Mouse (Mus musculus): Measurements from ENCODE around the gene Ankrd6. TPM values are rescaled to one million over a fixed set of nuclear protein-coding genes. Genes with fewer than 3 reads are reported as not detected.

Ankrd6 gene
- total and polyA plus RNA-seq, 3 experiments: 1.3 to 2.1 (median 1.6) TPM

- peaks cover 5% of the 10 kb centered on the region for H3K9me3 ChIP-seq (replicated peaks; ENCODE audit: low read length)
- H3K79me2 ChIP-seq (replicated peaks; ENCODE audit: control insufficient read depth, extremely low read depth, insufficient read depth, poor library complexity, severe bottlenecking): no peaks in the 10 kb centered on the region
- no peak overlapping the region for H3K27ac ChIP-seq (ENCODE audit: insufficient read depth, low read depth)
- H3K4me2 ChIP-seq (ENCODE audit: insufficient read depth, low read depth, poor library complexity, severe bottlenecking): no peak overlapping the region
- in situ Hi-C loops (cut with MboI; ENCODE audit: low pct_ligation_motif_present, low pct_unique_long_range_greater_than_20kb, low sequenced_read_pairs) (loop anchor here (25.0 kb wide), 1 partner anchor 377 kb away; the partner anchor contains the start of genes Casp8ap2 and Gja10), dilution Hi-C loops (cut with MboI; ENCODE audit: extremely low pct_ligation_motif_present, extremely low pct_unique_long_range_greater_than_20kb, low sequenced_read_pairs) (no loop called here)
- no peak overlapping the region for H3K4me3 ChIP-seq (replicated peaks in 1 of 3; ENCODE audit: low read depth in 2 of 3, low read length in 2 of 3, poor library complexity in 1 of 3)
- no peak for DNase-seq (ENCODE audit: extremely low read depth)
- peaks cover 7% of the 10 kb centered on the region for H3K27me3 ChIP-seq (replicated peaks)
- no peaks in the 10 kb centered on the region for H3K36me3 ChIP-seq (replicated peaks in 1 of 2; ENCODE audit: control insufficient read depth in 1 of 2, insufficient read depth in 1 of 2, low read length in 1 of 2)
- no peaks in the 10 kb centered on the region for H3K4me1 ChIP-seq (ENCODE audit: control insufficient read depth in 1 of 2, insufficient read depth in 2 of 2)
- TF ChIP-seq POLR2A (IDR thresholded peaks at IDR 0.05; ENCODE audit: low read depth, low read length) (no peak), CHD1 (IDR thresholded peaks at IDR 0.05; ENCODE audit: low read depth, low read length) (no peak)
- no peak overlapping the region for H3K9ac ChIP-seq (ENCODE audit: insufficient read depth, low read depth)
These were observed 38.7 kb upstream of the Ankrd6 start for GRCm38 (mm10) chr4:32989346-32989745.

- no peaks in the 10 kb centered on the region; a peak in 1 of 4 replicates for H3K4me1 ChIP-seq (ENCODE audit: control insufficient read depth in 1 of 2, insufficient read depth in 2 of 2)
- H3K9me3 ChIP-seq (replicated peaks; ENCODE audit: low read length): peaks cover 2% of the 10 kb centered on the region
- DNase-seq (ENCODE audit: extremely low read depth): no peak
- dilution Hi-C loops (cut with MboI; ENCODE audit: extremely low pct_ligation_motif_present, extremely low pct_unique_long_range_greater_than_20kb, low sequenced_read_pairs): no loop called here
- in situ Hi-C loops (cut with MboI; ENCODE audit: low pct_ligation_motif_present, low pct_unique_long_range_greater_than_20kb, low sequenced_read_pairs): loop anchor here (25.0 kb wide), 1 partner anchor 375 kb away; the partner anchor contains the start of genes Casp8ap2 and Gja10
- no peak overlapping the region for H3K4me2 ChIP-seq (ENCODE audit: insufficient read depth, low read depth, poor library complexity, severe bottlenecking)
- no peak overlapping the region for H3K27ac ChIP-seq (ENCODE audit: insufficient read depth, low read depth)
- peaks cover 23% of the 10 kb centered on the region for H3K27me3 ChIP-seq (replicated peaks)
- no peak overlapping the region for H3K4me3 ChIP-seq (replicated peaks in 1 of 3; ENCODE audit: low read depth in 2 of 3, low read length in 2 of 3, poor library complexity in 1 of 3)
- TF ChIP-seq MYC (IDR thresholded peaks at IDR 0.05; ENCODE audit: low read depth, low read length): no peak
- no peak for TF ChIP-seq UBTF (IDR thresholded peaks at IDR 0.05; ENCODE audit: low read depth, low read length)
- TF ChIP-seq SIN3A (IDR thresholded peaks at IDR 0.05; ENCODE audit: low read length): no peak
- no peak for TF ChIP-seq IRF4 (IDR thresholded peaks at IDR 0.05; ENCODE audit: low read depth, low read length)
- TF ChIP-seq EP300 (IDR thresholded peaks at IDR 0.05; ENCODE audit: low read length): no peak
- no peak for TF ChIP-seq E2F4 (IDR thresholded peaks at IDR 0.05; ENCODE audit: insufficient replicate concordance, low read depth, low read length)
- TF ChIP-seq JUND (conservative IDR thresholded peaks at IDR 0.05; ENCODE audit: low read depth, low read length): no peak
- TF ChIP-seq CHD1 (IDR thresholded peaks at IDR 0.05; ENCODE audit: low read depth, low read length): no peak
- no peak for TF ChIP-seq TCF12 (IDR thresholded peaks at IDR 0.05; ENCODE audit: low read depth, low read length)
- TF ChIP-seq ZC3H11A (IDR thresholded peaks at IDR 0.05; ENCODE audit: low read depth, low read length): no peak
- no peak for TF ChIP-seq ETS1 (conservative IDR thresholded peaks at IDR 0.05; ENCODE audit: low read depth, low read length)
- TF ChIP-seq JUN (IDR thresholded peaks at IDR 0.05; ENCODE audit: insufficient read depth, low read depth, low read length): no peak
- no peak for TF ChIP-seq CTCF (conservative IDR thresholded peaks at IDR 0.05 in 1 of 2, IDR thresholded peaks at IDR 0.05 in 1 of 2; ENCODE audit: low read depth in 2 of 2, low read length in 2 of 2)
- no peak for TF ChIP-seq PAX5 (IDR thresholded peaks at IDR 0.05; ENCODE audit: low read length)
- TF ChIP-seq CHD2 (IDR thresholded peaks at IDR 0.05; ENCODE audit: low read length): no peak
- no peaks in the 10 kb centered on the region for H3K36me3 ChIP-seq (replicated peaks in 1 of 2; ENCODE audit: control insufficient read depth in 1 of 2, insufficient read depth in 1 of 2, low read length in 1 of 2)
- H3K79me2 ChIP-seq (replicated peaks; ENCODE audit: control insufficient read depth, extremely low read depth, insufficient read depth, poor library complexity, severe bottlenecking): no peaks in the 10 kb centered on the region
- no peak overlapping the region for H3K9ac ChIP-seq (ENCODE audit: insufficient read depth, low read depth)
These were observed 36.4 kb upstream of the Ankrd6 start for GRCm38 (mm10) chr4:32987006-32987405.
